Mouse (Mus musculus) megakaryocyte-erythroid progenitor cell, adult 5-6 weeks (primary cell): Measurements from ENCODE around the gene Stk10. TPM values are rescaled to one million over a fixed set of nuclear protein-coding genes. Genes with fewer than 3 reads are reported as not detected.
A peak's percentile ranks its signal among the peaks of the same experiment; 100 is the strongest.

Source experiments
- ATAC-seq: replicated peaks from 2 replicates; pipeline ENCODE4 v1.8.0; 2016; ENCODE audit warnings: mild to moderate bottlenecking, inconsistent platforms; ENCODE audit not compliant: severe bottlenecking, poor library complexity, low FRiP score, low TSS enrichment
- total RNA-seq, 2 experiments: library from RNA; stranded (forward) in 1 of 2; stranded (reverse) in 1 of 2; fragments of 200-1000, 215-1000 nt in 1 of 2; fragments of >200 nt in 1 of 2; fragmentation: Nextera tagmentation in 1 of 2; gene quantifications; 2 replicates each; pipeline ENCODE4 v1.2.3; 2014 to 2017

Gene Stk10
- total RNA-seq, 2 experiments from 2014 or later: 8.7 to 11.3 TPM

- no peak for ATAC-seq
Measured at GRCm38 (mm10) chr11:32547391-32547947, 14.4 kb downstream of the Stk10 start.

- ATAC-seq: no peak
Measured at GRCm38 (mm10) chr11:32548240-32548639, 15.1 kb downstream of the Stk10 start.

- ATAC-seq: no peak
Measured at GRCm38 (mm10) chr11:32549236-32549635, 16.1 kb downstream of the Stk10 start.

GRCm38 (mm10) chr11:32550102-32550501 lies 17.0 kb downstream of the Stk10 start:
- no peak for ATAC-seq

GRCm38 (mm10) chr11:32551056-32551455 lies 18.0 kb downstream of the Stk10 start:
- ATAC-seq: no peak

GRCm38 (mm10) chr11:32551579-32552297 lies 18.6 kb downstream of the Stk10 start:
- no peak for ATAC-seq

GRCm38 (mm10) chr11:32552401-32553090 lies 19.4 kb downstream of the Stk10 start:
- ATAC-seq: no peak

GRCm38 (mm10) chr11:32553311-32554140 lies 20.4 kb downstream of the Stk10 start:
- ATAC-seq: no peak

GRCm38 (mm10) chr11:32554141-32555091 lies 21.3 kb downstream of the Stk10 start:
- no peak for ATAC-seq

- ATAC-seq: 0 out of 2 replicates have a peak, but pooled peaks have one; percentile 31
Measured at GRCm38 (mm10) chr11:32555103-32555689, 22.1 kb downstream of the Stk10 start.

GRCm38 (mm10) chr11:32556333-32556990 lies 23.4 kb downstream of the Stk10 start:
- no peak for ATAC-seq

GRCm38 (mm10) chr11:32558026-32558425 lies 24.9 kb downstream of the Stk10 start:
- ATAC-seq: no peak

GRCm38 (mm10) chr11:32558677-32559076 lies 25.6 kb downstream of the Stk10 start:
- ATAC-seq: no peak

- no peak for ATAC-seq
Measured at GRCm38 (mm10) chr11:32560015-32560770, 27.1 kb downstream of the Stk10 start.

GRCm38 (mm10) chr11:32561465-32562355 lies 28.6 kb downstream of the Stk10 start:
- ATAC-seq: no peak

- ATAC-seq: no peak
Measured at GRCm38 (mm10) chr11:32562706-32563105, 29.6 kb downstream of the Stk10 start.
